Mouse (Mus musculus) stomach, embryonic 14.5 days (tissue): ENCODE measurements around the gene Lrrc59. TPM values are rescaled to one million over a fixed set of nuclear protein-coding genes. Genes with fewer than 3 reads are reported as not detected.

Experiments used
- ATAC-seq: fragments of 200-750 bp; cut with Nextera tagmentation; 2 replicates; pipeline ENCODE4 v1.8.0; 2017; ENCODE audit warnings: low read depth, moderate TSS enrichment; ENCODE audit not compliant: insufficient number of reproducible peaks, insufficient read depth, low FRiP score
- H3K27ac ChIP-seq: fragments of 300-500 bp; sonication (generic); 2 replicates; pipeline ENCODE4 v1.5.1; 2014; ENCODE audit warnings: mild to moderate bottlenecking, low read length, moderate library complexity, mixed read lengths
- H3K27me3 ChIP-seq: fragments of 300-500 bp; sonication (generic); 2 replicates; pipeline ENCODE4 v1.6.1; 2014; ENCODE audit warnings: low read length, control low read depth, mixed read lengths; ENCODE audit not compliant: control insufficient read depth, insufficient read depth
- H3K36me3 ChIP-seq: fragments of 300-500 bp; sonication (generic); 2 replicates; pipeline ENCODE4 v1.6.1; 2014; ENCODE audit warnings: mild to moderate bottlenecking, control low read depth, low read length, moderate library complexity, mixed read lengths; ENCODE audit not compliant: control insufficient read depth, insufficient read depth
- H3K4me1 ChIP-seq: fragments of 300-500 bp; sonication (generic); 2 replicates; pipeline ENCODE4 v1.6.1; 2014; ENCODE audit warnings: low read length, control low read depth, mixed read lengths; ENCODE audit not compliant: control insufficient read depth, insufficient read depth
- H3K4me2 ChIP-seq: fragments of 300-500 bp; sonication (generic); replicated peaks from 2 replicates; pipeline ENCODE4 v1.6.1; 2014; ENCODE audit warnings: low read depth, low read length, control low read depth
- H3K4me3 ChIP-seq: fragments of 300-500 bp; sonication (generic); 2 replicates; pipeline ENCODE4 v1.5.1; 2014; ENCODE audit warnings: low read depth, low read length, control low read depth
- H3K9ac ChIP-seq: fragments of 300-500 bp; sonication (generic); replicated peaks from 2 replicates; pipeline ENCODE4 v1.6.1; 2014; ENCODE audit warnings: low read depth, mild to moderate bottlenecking, control low read depth, low read length, moderate library complexity, mixed read lengths
- H3K9me3 ChIP-seq: fragments of 300-500 bp; sonication (generic); 2 replicates; pipeline ENCODE4 v1.6.1; 2016; ENCODE audit warnings: low read depth, low read length, control low read depth; ENCODE audit not compliant: control insufficient read depth
- WGBS: fragments of 180-500 bp; shearing (Covaris S2); extraction: QIAGEN DNeasy Blood & Tissue Kit; methylation state at CpG from one replicate; pipeline ENCODE4 v1.1.7; 2014; 5-methylcytosine and 5-hydroxymethylcytosine counted together
- polyA plus RNA-seq: library from polyadenylated mRNA; unstranded; fragments of >200 nt; fragmentation: Nextera tagmentation; extraction: Ambion mirVana; gene quantifications from 2 replicates; pipeline ENCODE4 v1.2.1, GENCODE M21; 2014

Gene Lrrc59
- 147 and 157 TPM in 2 replicates for polyA plus RNA-seq

DNA sequence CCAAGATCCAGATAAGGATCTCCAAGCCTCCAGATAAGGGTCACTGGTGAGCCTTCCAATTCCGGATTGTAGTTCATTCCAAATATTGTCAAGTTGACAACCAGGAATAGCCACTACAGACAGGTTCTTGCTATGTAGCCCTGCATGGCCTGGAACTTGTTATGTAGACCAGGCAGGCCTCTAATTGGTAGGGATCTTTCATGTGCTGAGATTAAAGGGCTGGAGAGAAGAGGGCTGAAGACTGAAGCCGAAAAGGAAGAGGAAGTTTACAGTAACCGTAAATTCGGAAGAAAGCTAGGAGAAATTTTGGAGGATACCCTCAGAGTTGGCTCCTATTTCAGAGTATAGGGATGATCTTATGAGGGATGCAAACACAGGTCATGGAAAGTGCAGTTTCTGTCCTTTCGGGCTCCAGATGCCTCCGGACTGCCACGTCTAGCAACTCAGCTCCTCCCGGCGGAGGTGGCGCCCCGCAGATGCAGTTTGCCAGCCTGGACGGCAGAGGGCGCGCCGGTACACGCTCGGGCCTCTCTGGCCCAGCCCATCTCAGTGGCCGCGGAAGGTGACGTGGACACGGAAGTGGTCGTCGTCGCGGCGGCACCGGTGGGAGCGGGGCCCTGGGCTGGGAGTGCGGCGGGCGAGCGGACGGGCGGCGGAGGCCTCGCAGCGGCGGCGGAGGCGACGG lies at the start of gene Lrrc59:
Gene Lrrc59, plus strand, starts transcription at position 569 of the 685 bp plus-strand sequence.
- 0 out of 2 replicates have a peak, but pooled peaks cover 6% of the 10 kb centered on the region for H3K4me1 ChIP-seq
- no peaks in the 10 kb centered on the region for H3K9me3 ChIP-seq
- peak; percentile 95 for ATAC-seq
- H3K27ac ChIP-seq, result peak within 1 kb of the TSS; percentile 71
- peaks cover 23% of the 10 kb centered on the region for H3K36me3 ChIP-seq
- peak within 1 kb of the TSS; percentile 67 for H3K4me2 ChIP-seq
- WGBS, result 4% methylated on average over 41 of the region's 41 CpGs
- peak within 1 kb of the TSS; percentile 87 for H3K9ac ChIP-seq
- H3K27me3 ChIP-seq, result no peaks in the 10 kb centered on the region
- peak within 1 kb of the TSS; percentile 97 for H3K4me3 ChIP-seq

- 88% methylated on average over 5 of the region's 5 CpGs for WGBS
- Histone ChIP-seq H3K9me3 (no peaks in the 10 kb centered on the region), H3K4me1 (no peaks in the 10 kb centered on the region), H3K4me2 (no peak overlapping the region), H3K4me3 (no peak overlapping the region), H3K36me3 (no peaks in the 10 kb centered on the region), H3K9ac (no peak overlapping the region), H3K27me3 (no peaks in the 10 kb centered on the region), H3K27ac (no peak overlapping the region)
- no peak for ATAC-seq
Observed at GRCm38 (mm10) chr11:94580111-94580740, 49.3 kb upstream of the Lrrc59 start.

- no peak overlapping the region for H3K27ac ChIP-seq
- H3K27me3 ChIP-seq, result no peaks in the 10 kb centered on the region
Observed at GRCm38 (mm10) chr11:94585091-94585490, 44.5 kb upstream of the Lrrc59 start.

GRCm38 (mm10) chr11:94587511-94587910 lies 42.1 kb upstream of the Lrrc59 start:
- Histone ChIP-seq H3K36me3 (no peaks in the 10 kb centered on the region), H3K9me3 (no peaks in the 10 kb centered on the region), H3K9ac (no peak overlapping the region), H3K4me1 (no peaks in the 10 kb centered on the region), H3K4me3 (no peak overlapping the region), H3K27me3 (no peaks in the 10 kb centered on the region), H3K4me2 (no peak overlapping the region), H3K27ac (no peak overlapping the region)
- no peak for ATAC-seq
- WGBS, result 76% methylated on average over 6 of the region's 6 CpGs

More at GRCm38 (mm10) chr11:94585091-94585490, 44.5 kb upstream of the Lrrc59 start:
- Histone ChIP-seq H3K36me3 (no peaks in the 10 kb centered on the region), H3K9me3 (no peaks in the 10 kb centered on the region), H3K9ac (no peak overlapping the region), H3K4me2 (no peak overlapping the region), H3K4me3 (no peak overlapping the region), H3K4me1 (no peaks in the 10 kb centered on the region)
- 91% methylated on average over 9 of the region's 9 CpGs for WGBS
- no peak for ATAC-seq

GRCm38 (mm10) chr11:94596311-94596852 lies 33.2 kb upstream of the Lrrc59 start:
- H3K27ac ChIP-seq, result no peak overlapping the region

GRCm38 (mm10) chr11:94597319-94597718 lies 32.2 kb upstream of the Lrrc59 start:
- ATAC-seq, result no peak
- no peak overlapping the region for H3K9ac ChIP-seq
- no peak overlapping the region for H3K4me3 ChIP-seq
- no peaks in the 10 kb centered on the region; the same call in 1 of the 2 replicates for H3K36me3 ChIP-seq
- H3K4me1 ChIP-seq, result 0 out of 2 replicates have a peak, but pooled peaks cover 7% of the 10 kb centered on the region
- no peaks in the 10 kb centered on the region for H3K27me3 ChIP-seq
- WGBS, result 93% methylated on average over 4 of the region's 4 CpGs
- no peak overlapping the region for H3K27ac ChIP-seq
- no peaks in the 10 kb centered on the region for H3K9me3 ChIP-seq
- H3K4me2 ChIP-seq, result no peak overlapping the region

More at GRCm38 (mm10) chr11:94596311-94596852, 33.2 kb upstream of the Lrrc59 start:
- H3K4me2 ChIP-seq, result no peak overlapping the region
- 0 out of 2 replicates have a peak, but pooled peaks cover 3% of the 10 kb centered on the region for H3K4me1 ChIP-seq
- no peaks in the 10 kb centered on the region for H3K9me3 ChIP-seq
- no peak overlapping the region for H3K9ac ChIP-seq
- 66% methylated on average over 7 of the region's 7 CpGs for WGBS
- no peaks in the 10 kb centered on the region; the same call in 1 of the 2 replicates for H3K36me3 ChIP-seq
- no peak for ATAC-seq
- H3K4me3 ChIP-seq, result no peak overlapping the region
- H3K27me3 ChIP-seq, result no peaks in the 10 kb centered on the region

DNA sequence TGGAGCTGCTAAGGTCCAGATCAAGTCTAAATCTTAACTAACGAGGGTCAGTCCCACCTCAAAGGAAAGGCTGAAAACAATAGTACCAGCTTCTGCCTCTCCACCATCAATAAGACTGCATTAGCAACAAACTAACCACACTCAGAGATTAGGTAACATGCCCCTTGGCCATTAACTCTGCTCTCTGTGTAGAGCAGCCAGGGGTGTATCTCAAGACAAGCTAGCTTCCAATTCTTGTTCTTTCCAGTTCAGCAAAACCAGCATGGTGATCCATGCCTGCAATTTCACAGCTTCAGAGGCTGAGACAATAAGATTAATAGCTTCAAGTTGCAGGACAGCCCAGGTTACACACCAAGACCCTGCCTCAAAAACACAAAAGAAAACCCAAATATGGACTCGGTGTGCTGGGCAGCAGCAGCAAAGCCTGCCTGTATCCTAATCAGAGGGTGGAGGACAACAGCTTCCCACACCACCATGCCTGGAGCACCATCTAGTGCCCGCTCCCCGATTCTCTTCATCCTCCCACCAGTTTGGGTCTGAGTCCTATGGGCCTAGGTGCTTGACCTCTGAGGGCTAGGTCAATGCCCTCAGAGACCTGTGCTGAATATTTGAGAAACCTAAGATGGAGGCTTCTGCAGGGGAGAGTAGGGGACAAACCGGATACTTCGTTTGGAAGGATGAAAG lies 31.0 kb upstream of the Lrrc59 start:
- Histone ChIP-seq H3K9ac (no peak overlapping the region), H3K9me3 (no peaks in the 10 kb centered on the region), H3K4me1 (0 out of 2 replicates have a peak, but pooled peaks cover 7% of the 10 kb centered on the region), H3K36me3 (no peaks in the 10 kb centered on the region; the same call in 1 of the 2 replicates), H3K4me2 (no peak overlapping the region), H3K27ac (no peak overlapping the region), H3K4me3 (no peak overlapping the region), H3K27me3 (no peaks in the 10 kb centered on the region)
- 71% methylated on average over 6 of the region's 6 CpGs for WGBS
- ATAC-seq, result no peak

DNA sequence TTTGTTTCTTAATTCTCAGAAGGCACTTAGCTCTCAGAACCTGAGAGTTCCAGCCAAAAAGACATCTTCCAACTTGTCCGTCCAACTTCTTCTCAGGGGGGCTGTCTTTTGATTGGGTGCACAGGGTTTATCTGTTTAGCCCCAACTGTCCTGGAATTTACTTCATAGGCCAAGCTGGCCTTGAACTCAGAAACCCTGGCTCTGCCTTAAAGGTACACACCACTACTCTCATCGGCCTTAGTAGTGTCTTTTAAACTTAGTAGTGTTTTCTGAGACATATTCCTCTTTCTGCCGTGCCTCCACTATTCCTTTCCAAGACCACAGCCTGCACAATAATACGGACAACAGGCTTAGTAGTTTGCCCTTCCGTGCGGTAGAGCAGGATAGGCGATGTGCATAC lies 29.1 kb upstream of the Lrrc59 start:
- WGBS, result 91% methylated on average over 7 of the region's 7 CpGs
- no peaks in the 10 kb centered on the region; the same call in 1 of the 2 replicates for H3K36me3 ChIP-seq
- H3K27ac ChIP-seq, result no peak overlapping the region
- peak overlapping the region; percentile 69 for H3K4me2 ChIP-seq
- no peaks in the 10 kb centered on the region for H3K27me3 ChIP-seq
- H3K9me3 ChIP-seq, result no peaks in the 10 kb centered on the region
- H3K4me1 ChIP-seq, result 0 out of 2 replicates have a peak, but pooled peaks cover 7% of the 10 kb centered on the region
- no peak overlapping the region for H3K9ac ChIP-seq
- 0 out of 2 replicates have a peak overlapping the region, but pooled peaks have one; percentile 61 for H3K4me3 ChIP-seq
- no peak for ATAC-seq
